Mouse (Mus musculus) kidney, postnatal 14 days (tissue): ENCODE data around the gene Cmah.

ENCODE experiments used
- DNase-seq: peaks from one replicate; pipeline ENCODE4 v3.0.0; 2022; ENCODE audit warnings: mixed read lengths

Cmah gene

DNA sequence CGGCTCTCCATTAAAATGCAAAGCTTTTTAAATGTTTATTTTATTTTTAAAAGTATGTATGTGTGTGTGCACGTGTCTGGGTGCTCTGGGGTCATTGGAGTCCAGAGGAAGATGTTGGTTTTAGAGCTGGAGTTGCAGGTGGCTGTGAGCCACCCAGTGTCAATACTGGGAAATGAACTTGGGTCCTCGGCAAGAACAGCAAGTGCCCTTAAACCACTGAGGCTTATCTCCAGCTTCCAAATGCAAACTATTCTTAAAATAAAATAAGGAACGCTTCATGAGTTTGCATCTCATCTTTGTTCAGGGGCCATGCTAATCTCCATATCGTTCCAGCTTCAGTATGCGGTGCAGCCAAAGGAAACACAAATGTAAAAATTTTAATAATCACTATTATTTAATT, 159.2 kb downstream of the Cmah start:
- no peak for DNase-seq

DNA sequence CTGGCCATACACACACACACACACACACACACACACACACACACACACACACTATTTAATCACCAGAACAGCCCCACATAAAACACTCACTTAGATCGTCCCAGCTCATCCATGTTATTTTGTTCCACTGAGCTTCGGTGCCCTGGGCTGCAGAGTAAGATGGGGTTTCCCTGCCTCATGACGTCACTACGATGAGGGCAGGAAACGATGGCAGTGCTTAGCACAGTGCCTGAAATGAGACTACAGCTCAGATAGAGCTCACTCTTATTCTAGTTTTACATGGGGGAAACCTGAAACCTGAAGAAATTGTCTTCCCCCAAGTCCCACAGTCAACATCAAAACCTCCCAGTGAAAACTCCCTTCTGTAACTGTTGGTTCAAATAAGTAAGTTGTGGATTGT, 159.9 kb downstream of the Cmah start:
- DNase-seq: no peak

DNA sequence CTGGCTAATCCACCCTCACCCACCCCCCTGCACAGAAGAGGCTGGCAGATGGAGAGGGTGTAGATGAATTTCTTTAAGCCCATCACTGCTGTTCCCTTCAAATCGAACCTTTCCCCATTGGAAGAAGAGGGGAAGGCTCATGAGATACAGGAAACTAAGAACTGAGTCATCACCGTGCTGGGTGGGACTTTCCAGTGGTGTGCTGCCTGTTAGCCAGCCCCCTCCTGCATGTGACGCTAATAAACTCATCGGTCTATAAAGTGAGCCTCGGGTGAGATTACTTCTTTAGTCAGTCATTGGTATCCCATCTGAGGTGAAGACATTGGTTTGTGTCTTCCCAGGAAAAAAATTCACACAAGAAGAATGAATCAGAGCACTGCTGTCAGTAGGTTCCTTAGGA, 160.3 kb downstream of the Cmah start:
- no peak for DNase-seq

DNA sequence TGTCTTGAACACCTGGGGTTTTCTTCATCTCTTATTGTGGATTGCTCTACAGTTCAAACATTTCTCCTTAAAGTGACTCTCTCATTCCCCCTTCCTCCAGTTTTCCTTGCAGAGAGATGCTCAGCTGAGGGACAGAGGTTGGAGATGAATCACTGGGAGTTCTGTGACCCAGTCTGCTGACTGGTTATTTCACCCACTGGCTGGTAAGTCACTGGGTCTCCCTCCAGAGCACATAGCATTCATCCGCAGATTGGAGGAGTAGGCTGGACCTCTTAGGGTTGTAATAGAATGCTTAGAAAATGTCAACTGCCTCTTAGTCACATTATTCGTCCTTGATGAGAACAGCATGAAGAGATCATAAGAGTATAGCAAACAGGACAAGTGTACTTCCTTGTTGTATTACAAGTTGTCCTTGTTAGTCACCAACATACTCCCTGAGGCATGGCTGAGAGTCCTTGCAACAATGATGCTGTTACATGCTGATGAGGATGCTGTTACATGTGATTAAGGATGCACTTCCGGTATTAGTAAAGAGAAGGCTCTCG, 161.4 kb downstream of the Cmah start:
- DNase-seq: no peak

DNA sequence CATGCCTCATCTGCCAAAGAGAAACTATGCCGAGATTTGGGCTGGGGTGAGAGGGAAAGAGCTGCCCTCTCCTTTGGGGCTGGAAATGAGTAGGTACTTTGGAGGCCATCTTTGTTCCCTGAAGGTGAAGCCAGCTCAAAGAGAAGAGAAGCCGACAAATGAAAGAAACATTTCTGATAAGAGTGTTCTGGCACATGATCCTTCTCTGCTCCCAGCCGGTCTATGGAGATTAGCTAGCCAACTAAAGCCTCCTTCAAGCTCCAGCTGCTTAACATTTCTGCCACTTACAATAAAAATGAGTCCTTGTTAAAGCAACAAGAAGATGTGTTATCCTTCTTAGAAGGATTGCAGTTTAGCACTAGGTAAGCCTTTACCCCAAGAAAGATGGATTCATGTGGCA, 162.3 kb downstream of the Cmah start:
- DNase-seq: no peak

DNA sequence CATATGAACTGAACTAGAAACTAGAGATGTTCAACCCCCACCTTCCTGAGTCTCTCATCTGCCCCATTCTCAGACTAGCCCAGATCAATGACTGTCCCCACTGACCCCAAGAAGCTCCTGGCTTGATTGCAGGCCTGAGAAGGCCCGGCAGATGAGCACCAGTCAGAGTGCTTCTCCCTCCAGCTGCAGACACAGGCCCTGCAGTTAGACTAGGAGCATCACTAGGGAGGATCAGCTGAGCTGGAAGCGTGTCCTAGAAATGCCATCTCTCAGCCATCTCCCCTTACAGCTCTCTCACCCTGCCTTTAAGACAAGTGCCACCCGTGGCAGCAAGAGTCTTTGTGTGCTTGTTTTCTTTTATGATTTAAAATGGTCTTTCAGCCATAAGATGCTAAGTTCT, 162.8 kb downstream of the Cmah start:
- no peak for DNase-seq

DNA sequence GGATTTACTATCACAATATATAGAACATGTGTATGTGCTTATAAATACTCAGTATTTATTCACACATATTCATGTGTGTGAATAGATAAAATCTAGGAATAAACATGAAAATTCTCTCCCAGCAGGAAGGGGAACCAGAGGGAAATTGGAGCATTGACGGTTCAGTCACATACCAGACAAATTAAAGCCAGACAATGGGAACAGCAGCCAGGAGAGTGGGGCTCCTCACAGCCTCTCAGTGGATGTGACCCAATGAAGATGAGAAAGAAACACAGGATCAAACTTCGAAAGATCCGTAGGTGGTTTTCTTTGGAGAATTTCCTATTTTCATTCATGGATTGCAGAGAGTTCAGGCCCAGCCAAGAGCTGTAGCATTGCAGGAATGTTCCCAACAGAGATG, 163.9 kb downstream of the Cmah start:
- no peak for DNase-seq

DNA sequence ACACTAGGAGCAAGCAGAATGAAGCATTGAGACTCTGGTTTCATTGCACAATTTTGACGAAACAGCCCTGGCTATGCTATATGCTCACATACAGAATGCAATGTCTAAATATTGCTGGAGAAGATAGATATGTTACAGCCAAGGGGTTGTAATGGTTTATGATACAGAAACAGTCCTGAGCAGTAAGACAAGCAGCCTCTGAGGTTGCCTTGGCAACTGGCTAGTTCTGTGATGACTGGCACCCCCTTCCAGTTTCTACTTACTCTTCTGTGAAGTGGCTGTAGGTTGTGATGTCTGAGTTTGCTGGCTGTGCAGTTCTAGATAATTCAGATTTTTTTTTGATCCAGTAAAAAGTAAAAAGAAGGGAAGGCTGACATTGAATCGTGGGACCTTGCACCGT, 166.6 kb downstream of the Cmah start:
- no peak for DNase-seq

DNA sequence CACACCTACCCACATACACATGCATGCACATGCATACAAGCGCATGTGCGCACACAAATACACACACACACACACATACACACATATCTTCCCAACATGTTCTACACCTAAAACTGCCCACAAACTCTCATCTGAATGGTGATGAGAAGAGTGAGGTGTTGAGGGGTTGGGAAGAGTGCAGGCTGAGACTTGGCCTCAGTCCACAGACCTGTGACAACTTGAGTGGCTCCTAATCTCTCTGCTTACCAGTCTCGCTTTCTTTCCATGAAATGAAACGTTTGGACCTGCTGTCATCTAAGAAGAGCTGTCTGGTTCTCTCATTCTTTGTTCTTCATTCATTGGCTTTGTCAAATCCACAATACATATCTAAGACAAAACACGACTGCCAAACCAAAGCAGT, 169.1 kb downstream of the Cmah start:
- DNase-seq: no peak

DNA sequence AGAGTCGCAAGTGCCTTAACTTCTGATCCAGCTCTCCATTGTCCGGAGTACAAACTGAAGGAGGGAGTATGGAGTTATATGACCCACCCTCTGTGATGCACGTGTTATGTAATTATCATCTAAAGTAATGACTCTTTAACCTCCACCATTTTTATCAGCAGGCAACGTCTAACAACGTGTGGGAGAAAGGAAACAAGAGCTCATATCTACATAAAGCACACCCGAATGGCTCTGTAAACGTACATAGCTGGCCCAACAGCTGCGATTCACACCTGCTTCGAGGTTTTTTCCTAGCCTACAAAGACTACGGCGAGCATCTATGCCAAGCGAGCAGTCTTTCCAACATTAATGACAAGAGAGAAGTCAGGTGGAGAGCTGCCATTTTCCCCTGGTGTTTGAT, 169.8 kb downstream of the Cmah start:
- no peak for DNase-seq

DNA sequence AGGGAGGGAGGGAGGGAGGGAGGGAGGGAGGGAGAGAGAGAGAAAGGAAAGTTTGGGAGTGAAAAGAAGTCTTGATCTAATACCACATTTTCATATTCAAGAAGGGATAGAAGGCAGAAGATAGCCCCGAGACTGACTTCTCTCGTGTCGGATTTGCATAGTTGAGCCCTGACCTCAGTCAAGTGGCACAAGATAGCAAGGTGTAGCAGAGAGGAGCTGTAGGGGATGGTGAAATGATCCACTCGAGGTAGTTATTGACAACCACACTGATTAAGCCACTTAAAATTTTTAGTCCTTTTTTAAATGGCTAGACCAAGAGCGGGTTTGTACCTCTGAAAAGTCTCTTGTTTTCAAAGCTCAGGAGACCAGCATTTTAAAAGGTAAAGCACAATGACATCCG, 171.1 kb downstream of the Cmah start:
- no peak for DNase-seq

DNA sequence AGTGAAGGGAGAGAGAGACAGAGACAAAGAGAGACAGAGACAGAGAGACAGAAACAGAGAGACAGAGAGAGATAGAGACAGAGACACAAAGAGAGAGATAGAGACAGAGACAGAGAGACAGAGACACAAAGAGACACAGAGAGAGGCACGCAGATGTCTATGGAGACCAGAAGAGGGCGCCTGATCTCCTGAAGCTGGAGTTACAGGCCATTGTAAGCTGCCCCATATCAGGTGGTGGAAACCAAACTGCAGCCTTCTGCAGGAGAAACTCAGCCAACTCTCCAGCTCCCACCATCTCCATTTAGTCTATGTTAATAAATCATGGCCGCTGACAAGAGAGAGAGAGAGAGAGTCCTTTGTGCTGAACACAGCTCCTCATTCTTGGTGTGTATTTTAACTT, 172.3 kb downstream of the Cmah start:
- peak; percentile 17 for DNase-seq

DNA sequence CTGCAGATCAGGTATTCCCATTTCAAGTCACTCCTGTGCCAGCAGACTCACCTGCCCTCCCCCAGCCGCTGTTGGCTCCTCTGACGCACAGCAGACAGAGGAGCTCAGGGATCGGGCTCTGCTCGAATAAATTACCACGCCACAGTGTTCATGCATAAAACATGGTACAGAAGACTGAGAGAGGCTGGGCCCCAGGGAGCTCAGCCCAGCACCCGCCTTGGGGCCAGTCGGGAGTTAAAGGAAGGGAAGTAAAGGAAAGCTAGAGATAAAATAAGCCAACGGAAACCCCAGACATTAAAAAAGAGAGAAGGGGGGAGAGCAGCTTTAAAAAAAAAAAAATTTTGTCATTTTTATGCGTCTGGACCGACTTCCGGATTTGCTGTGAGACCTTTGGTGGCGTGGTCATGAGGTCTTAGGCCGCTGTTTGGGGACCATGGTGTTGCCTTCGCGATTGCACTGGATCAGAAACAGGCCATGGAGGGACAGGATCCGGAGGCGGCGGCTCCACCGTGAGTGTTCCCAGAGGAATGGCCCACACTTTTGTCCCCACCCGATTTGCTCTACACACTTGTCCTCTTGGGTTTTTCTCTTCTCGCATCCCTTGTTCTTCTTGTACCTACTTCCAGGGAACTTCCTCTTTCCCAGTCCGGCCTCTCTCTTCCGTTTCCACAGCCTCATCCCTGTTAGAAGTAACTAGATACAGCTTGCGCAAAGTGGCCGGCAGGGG, 174.1 kb downstream of the Cmah start:
- peak; percentile 31 for DNase-seq

DNA sequence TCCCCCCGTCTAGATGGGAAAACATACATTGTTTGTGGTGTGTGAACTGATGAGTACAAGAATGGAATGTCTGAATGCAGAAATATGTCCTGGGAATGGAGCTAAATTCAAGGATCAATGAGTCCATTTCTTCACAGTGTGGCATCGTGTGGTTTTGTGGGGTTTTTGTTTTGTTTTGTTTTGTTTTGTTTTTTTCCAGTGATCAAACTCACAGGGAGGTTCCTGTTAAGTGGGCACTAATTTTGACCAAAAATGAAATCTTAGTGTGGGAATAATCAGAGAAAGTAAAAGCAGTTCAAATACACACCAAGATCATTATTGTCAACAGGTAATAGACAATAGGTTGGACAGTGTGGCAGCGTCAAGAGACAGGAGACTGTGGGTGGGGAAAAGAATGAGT, 174.7 kb downstream of the Cmah start:
- no peak for DNase-seq

DNA sequence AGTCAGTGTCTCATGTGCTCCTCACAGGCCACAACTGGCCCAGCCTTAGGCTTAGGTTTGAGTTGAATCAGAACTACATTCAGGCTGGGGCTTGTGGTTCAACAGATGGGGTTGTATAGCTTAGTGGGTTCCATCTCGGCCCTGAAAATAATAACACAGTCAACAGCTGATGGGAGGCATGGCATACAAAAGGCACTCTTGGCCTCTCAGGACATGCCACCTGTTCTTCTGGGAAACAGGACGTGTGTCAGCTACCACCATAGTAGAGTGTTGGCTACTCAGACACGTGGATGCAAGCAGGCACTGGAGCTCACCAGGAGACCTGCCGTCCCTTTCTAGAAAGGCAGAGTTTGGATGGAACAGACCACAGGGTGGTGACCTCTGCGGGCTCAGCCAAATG, 178.6 kb downstream of the Cmah start:
- no peak for DNase-seq

DNA sequence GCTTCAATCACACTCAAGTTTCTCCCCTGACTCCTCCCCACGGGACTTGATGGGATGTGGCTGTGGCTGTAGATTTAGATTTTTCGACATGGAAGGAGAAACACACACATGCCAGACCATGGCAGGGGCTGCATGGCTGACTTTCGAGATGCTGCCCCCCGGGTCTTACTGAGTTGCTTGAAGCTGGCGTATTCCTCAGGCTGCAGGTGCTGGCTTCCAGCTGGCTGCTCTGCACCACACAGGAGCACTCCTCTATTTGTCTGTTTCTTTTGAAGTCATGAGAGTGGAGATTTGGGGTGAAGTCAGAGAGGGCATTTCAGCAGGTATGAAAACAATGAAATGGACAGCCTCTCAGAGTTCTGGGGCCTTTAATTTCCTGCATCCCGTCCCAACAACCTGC, 180.0 kb downstream of the Cmah start:
- no peak for DNase-seq

DNA sequence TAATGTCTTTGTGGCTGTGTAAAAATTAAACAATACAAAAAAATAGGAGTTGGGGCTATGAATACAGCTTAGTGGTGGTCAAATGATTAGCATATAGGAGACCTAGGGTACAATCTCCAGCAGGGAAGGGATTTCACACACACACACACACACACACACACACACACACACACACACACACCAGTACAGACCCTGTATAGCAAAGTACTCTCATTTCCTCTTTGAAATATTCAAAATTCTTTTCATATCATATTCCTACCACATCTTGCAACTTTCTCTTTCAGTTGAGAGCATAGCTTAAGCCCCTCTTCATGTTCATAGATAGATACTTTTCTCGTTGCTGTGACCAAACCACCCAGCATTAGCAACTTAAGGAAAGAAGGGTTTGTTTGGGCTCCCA, 181.7 kb downstream of the Cmah start:
- DNase-seq: no peak

DNA sequence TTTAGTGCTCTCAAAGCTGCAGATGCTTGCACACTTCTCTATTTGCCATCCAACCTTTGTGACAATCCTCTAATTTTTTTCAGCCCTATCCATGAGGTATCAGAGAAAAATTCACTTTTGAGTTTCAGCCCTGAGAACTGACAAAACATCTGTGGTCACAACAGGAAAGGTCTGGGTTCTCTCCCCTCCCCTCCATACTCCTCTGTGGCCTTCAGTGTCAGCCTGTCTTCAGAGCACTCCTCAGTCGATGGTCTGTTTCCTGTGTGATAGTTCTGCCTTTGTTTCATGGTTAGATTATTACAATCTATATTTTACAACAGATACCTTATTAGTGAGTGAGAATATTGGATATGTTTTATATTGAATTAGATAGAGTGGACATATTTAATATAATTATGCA, 184.2 kb downstream of the Cmah start:
- DNase-seq: no peak

DNA sequence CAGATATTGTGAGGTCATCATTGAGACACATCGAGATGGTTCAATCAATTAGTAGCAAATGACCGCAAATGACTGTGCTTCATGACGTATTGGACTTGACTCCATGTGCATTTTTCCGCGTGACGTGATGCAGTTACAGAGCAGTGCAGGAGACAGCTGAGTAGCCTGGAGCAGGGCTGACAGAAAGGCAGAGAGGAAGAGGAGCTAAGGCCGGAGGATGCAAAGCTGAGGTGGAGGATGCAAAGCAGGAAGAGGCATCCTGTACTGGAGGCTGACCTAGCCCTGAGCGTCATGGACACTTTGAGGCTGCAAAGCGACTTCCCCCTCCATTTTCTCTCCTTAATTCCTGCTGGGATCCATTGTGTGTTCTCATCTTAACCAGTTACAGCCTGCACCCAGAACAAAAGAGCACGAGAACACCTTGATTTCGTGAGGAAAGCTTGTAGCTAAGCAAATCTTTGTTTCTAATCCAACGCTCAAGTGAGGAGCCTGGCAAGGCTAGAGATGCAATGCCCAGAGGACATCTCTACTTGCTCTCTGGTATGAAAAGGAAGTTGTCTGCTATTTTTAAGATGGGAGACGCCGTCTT, 184.8 kb downstream of the Cmah start:
- no peak for DNase-seq

DNA sequence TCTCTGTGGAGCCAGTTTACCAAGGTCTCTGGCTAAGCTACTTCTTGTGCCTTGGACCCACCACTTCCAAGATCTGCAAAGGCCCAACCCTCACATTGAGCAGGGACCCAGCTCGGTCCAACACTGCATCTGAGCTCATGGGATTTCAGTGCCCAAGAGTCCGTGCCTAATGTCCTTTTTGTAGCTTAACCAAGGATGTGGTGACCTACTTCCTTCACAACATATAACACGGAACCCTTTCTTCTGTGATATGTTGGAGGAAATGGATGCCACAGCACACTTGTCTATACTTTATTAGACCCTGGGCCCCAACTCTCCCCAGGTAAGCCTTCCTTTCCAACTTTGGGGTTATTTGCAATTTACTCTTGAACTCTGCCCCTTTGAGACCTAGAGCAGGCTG, 186.5 kb downstream of the Cmah start:
- DNase-seq: no peak

DNA sequence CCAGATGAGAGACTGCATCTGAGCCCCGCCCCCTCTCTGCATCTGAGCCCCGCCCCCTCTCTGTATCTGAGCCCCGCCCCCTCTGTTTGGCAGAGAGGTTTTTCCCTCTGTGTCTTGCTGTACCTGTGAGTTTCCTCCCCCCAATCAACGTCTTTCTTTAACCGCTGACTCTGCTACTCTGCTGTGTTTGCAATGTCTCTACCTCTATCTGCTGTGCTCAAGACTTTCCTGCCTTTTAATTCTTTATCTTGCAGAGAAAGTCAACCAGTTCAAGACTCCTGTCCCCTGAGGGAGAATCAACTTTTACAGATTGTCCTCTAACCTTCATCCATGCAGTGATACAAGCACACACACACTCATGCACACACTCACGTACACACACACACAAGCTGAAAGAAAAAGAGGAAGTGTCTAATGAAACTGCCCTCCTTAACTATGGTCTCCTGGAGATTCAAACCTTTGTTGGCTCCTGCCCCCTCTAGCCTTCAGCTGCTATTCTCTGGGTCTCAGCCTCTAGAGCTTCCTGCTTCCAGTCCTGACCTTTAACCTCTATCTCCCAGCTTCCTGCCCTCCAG, 188.0 kb downstream of the Cmah start:
- DNase-seq: no peak

DNA sequence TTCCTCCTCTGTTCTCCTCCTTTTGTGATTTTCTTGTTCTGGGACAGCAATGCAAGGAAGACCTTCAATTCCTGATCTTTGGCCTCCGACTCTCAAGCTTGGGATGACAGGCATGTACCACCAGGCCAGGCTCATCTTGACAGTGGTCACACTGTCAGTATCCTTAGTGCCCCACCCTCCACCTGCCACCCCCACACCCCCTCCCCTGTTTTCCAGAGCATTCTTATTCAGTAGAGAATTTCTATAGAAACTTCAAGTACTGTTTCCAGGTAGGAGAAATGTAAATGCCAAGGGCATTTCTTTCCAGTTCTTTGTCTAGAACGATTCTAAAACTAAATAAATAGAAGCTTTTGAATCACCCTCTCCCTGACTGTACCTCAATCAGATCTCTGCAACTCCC, 190.6 kb downstream of the Cmah start:
- no peak for DNase-seq

DNA sequence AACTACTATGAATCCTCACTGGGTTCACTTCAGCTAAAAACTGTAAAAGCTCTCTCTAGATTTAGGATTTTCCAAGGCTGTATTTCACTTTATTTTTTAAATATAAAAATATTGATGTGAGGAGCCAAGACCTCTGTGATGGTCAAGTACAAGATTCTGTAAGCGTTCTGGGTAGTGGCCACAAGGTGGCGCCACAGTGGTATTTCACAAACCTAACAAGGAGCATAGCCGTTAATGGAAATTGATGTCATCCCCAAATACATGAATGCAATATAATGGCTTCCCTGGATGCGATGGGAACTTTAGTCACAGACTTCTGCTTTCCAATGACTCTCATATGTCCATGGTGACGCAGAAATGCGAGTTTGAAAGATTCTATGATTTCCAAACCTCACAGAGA, 191.7 kb downstream of the Cmah start:
- DNase-seq: peak; percentile 44

DNA sequence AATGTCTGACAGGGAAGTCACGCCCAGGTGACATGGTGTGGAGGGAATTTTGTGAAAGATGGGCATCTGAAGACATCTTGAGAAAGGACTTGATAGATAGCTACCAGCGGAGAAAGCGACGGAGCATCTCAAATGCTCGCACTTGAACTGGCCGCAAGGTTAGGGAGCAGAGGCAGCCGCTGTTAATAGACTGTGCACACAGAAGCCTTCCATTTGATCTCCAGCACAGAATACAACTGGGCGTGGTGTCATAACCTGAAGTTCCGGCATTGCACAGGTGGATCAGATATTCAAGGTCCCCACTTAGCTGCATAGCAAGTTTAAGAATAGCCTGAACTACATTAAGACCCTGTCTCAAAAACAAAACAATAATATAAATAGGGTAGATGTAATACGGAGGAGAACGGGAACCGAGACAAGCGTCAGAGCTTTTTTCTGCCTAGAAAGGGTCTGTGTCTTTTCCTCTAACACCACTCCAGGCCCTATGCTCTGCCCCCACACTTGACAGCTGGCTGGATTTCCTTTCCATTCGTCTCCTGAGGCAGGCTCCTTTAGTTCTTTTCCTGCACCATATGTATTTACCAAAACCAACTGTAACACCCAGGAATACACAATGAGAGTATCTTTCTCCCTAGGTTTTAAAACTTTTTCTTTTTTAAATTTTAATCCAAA, 192.9 kb downstream of the Cmah start:
- no peak for DNase-seq
